Mouse (Mus musculus): ENCODE data around the gene Fam161a. TPM values are rescaled to one million over a fixed set of nuclear protein-coding genes. Genes with fewer than 3 reads are reported as not detected.

Fam161a gene
- polyA plus RNA-seq, 1 experiment from 2014 or later, result 1.5 TPM

DNA sequence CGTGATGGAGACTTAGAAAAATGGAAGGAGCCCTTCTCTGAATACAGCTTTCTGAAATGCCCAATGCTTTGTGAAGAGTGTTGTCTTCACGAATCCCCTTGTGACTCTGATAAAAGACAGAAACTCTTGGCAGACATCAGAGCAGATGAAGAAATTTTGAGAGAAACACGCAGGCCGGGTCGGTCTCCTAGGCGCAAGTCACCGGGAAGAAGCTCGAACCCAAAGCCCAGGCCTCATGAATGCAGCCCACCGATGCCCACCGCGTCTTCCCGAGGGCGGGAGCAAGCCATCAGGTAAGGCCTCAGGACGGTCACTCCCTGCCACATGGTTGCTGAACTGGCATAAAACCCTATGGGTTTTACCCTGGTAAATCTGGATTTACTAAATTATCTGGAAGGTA lies 13.5 kb downstream of the Fam161a start:
- H3K4me1 ChIP-seq (ENCODE audit: control insufficient read depth, insufficient read depth, low read length), result no peaks in the 10 kb centered on the region
- no peak overlapping the region for H3K27ac ChIP-seq (ENCODE audit: low read length)
- H3K36me3 ChIP-seq (ENCODE audit: control insufficient read depth, insufficient read depth), result no peaks in the 10 kb centered on the region
- H3K9ac ChIP-seq (ENCODE audit: low read length), result no peak overlapping the region
- H3K27me3 ChIP-seq (ENCODE audit: control insufficient read depth, insufficient read depth, low read length), result no peaks in the 10 kb centered on the region
- no peak for ATAC-seq (replicated peaks; ENCODE audit: extremely low read depth, insufficient read depth, low FRiP score)
- 85% methylated on average over 14 of the region's 14 CpGs for WGBS
- no peak overlapping the region for H3K4me2 ChIP-seq (ENCODE audit: low read depth, low read length)
- no peaks in the 10 kb centered on the region for H3K9me3 ChIP-seq (replicated peaks; ENCODE audit: control insufficient read depth, low read length)
- no peak overlapping the region for H3K4me3 ChIP-seq (ENCODE audit: low read length)

DNA sequence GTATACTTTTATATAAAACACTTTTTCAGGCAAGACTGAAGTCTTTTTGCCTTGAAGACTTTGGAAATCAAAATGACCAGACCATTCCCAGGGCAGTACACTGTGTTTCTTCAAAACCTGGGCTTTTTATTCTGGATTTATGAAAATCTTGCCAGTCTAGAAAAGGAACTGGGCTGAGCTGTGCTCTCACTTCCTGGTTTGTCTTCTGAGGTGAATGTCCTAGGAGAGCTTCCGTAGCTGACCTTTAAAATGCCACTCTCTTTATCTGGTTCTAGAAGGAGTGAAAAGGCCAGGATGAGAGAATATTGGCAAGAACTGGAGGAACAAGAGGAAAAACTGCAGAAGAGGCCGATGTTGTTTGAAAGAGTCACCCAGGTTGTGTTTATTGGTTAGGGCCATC lies 15.8 kb downstream of the Fam161a start:
- Histone ChIP-seq H3K27me3 (ENCODE audit: control insufficient read depth, insufficient read depth, low read length) (no peaks in the 10 kb centered on the region), H3K4me2 (ENCODE audit: low read depth, low read length) (no peak overlapping the region), H3K36me3 (ENCODE audit: control insufficient read depth, insufficient read depth) (no peaks in the 10 kb centered on the region), H3K27ac (ENCODE audit: low read length) (no peak overlapping the region), H3K4me1 (ENCODE audit: control insufficient read depth, insufficient read depth, low read length) (no peaks in the 10 kb centered on the region), H3K4me3 (ENCODE audit: low read length) (no peak overlapping the region), H3K9ac (ENCODE audit: low read length) (no peak overlapping the region), H3K9me3 (replicated peaks; ENCODE audit: control insufficient read depth, low read length) (no peaks in the 10 kb centered on the region)
- WGBS, result 89% methylated on average over 2 of the region's 2 CpGs
- ATAC-seq (replicated peaks; ENCODE audit: extremely low read depth, insufficient read depth, low FRiP score), result no peak

DNA sequence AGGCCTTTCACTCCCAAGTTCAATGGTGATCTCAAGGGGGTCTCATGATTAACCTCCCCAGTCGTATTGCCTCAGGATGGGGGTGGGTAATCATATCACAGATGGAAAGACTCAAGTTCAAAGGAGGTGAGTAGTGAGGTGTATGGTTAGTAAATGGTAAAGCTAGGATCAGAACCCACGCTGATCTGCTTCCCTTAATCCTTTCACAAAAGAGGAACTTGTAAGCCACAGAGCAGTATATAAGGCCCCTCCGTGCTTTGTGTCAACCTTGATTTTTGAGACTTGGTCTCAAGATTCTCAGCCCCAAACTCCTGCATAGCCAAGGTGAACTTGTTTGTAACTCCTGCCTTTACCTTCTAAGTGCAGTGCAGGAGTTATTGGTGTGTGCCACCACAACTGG lies 16.8 kb downstream of the Fam161a start:
- no peaks in the 10 kb centered on the region for H3K9me3 ChIP-seq (replicated peaks; ENCODE audit: control insufficient read depth, low read length)
- H3K9ac ChIP-seq (ENCODE audit: low read length), result no peak overlapping the region
- no peak overlapping the region for H3K4me3 ChIP-seq (ENCODE audit: low read length)
- no peak overlapping the region for H3K4me2 ChIP-seq (ENCODE audit: low read depth, low read length)
- WGBS, result 80% methylated on average over 3 of the region's 3 CpGs
- no peaks in the 10 kb centered on the region for H3K4me1 ChIP-seq (ENCODE audit: control insufficient read depth, insufficient read depth, low read length)
- no peak for ATAC-seq (replicated peaks; ENCODE audit: extremely low read depth, insufficient read depth, low FRiP score)
- H3K36me3 ChIP-seq (ENCODE audit: control insufficient read depth, insufficient read depth), result no peaks in the 10 kb centered on the region
- no peak overlapping the region for H3K27ac ChIP-seq (ENCODE audit: low read length)
- H3K27me3 ChIP-seq (ENCODE audit: control insufficient read depth, insufficient read depth, low read length), result no peaks in the 10 kb centered on the region

DNA sequence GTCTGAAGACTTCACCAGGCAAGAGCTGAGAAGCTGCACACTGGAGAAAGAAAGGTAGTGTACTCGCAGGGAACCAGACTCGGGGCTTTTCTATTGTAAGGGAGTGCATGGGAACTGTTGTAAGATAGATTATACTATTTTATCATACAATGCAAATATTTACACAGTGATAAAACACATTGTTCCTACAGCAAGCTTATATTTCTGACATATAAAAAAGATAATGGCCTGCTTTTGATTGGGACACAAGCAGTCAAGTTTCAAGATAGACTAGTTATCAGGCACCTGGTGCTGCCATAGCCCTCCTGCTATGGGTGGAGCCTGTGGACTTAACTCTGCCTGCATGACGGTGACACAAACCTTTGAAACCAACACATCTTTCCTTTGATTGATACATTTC lies 21.6 kb downstream of the Fam161a start:
- Histone ChIP-seq H3K9ac (ENCODE audit: low read length) (no peak overlapping the region), H3K4me2 (ENCODE audit: low read depth, low read length) (no peak overlapping the region), H3K4me1 (ENCODE audit: control insufficient read depth, insufficient read depth, low read length) (no peaks in the 10 kb centered on the region), H3K36me3 (ENCODE audit: control insufficient read depth, insufficient read depth) (no peaks in the 10 kb centered on the region), H3K27me3 (ENCODE audit: control insufficient read depth, insufficient read depth, low read length) (no peaks in the 10 kb centered on the region), H3K9me3 (replicated peaks; ENCODE audit: control insufficient read depth, low read length) (no peaks in the 10 kb centered on the region), H3K4me3 (ENCODE audit: low read length) (no peak overlapping the region), H3K27ac (ENCODE audit: low read length) (no peak overlapping the region)
- 34% methylated on average over 3 of the region's 3 CpGs for WGBS
- ATAC-seq (replicated peaks; ENCODE audit: extremely low read depth, insufficient read depth, low FRiP score), result no peak

DNA sequence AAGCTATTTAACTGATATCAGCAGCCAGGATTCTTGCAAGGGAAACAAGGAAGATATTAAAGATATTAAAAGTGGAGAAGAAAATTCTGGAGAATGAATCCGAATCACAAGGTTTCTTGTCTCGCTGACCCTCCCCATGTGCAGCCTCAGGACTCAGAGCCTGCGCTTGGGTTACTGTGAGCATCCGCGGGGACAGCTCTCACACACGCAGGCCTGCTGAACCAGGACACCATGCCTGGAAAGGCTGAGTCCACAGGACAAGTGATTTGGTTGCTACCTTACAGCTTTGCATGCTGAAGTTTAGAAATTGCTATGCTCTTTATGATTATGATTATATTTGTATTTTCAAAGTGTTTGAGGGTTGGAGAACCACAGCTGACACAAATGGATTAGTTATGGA lies 22.1 kb downstream of the Fam161a start:
- Histone ChIP-seq H3K4me3 (ENCODE audit: low read length) (no peak overlapping the region), H3K9me3 (replicated peaks; ENCODE audit: control insufficient read depth, low read length) (no peaks in the 10 kb centered on the region), H3K27me3 (ENCODE audit: control insufficient read depth, insufficient read depth, low read length) (no peaks in the 10 kb centered on the region), H3K4me1 (ENCODE audit: control insufficient read depth, insufficient read depth, low read length) (no peaks in the 10 kb centered on the region), H3K36me3 (ENCODE audit: control insufficient read depth, insufficient read depth) (no peaks in the 10 kb centered on the region), H3K9ac (ENCODE audit: low read length) (no peak overlapping the region), H3K4me2 (ENCODE audit: low read depth, low read length) (no peak overlapping the region), H3K27ac (ENCODE audit: low read length) (no peak overlapping the region)
- no peak for ATAC-seq (replicated peaks; ENCODE audit: extremely low read depth, insufficient read depth, low FRiP score)
- 73% methylated on average over 6 of the region's 6 CpGs for WGBS

DNA sequence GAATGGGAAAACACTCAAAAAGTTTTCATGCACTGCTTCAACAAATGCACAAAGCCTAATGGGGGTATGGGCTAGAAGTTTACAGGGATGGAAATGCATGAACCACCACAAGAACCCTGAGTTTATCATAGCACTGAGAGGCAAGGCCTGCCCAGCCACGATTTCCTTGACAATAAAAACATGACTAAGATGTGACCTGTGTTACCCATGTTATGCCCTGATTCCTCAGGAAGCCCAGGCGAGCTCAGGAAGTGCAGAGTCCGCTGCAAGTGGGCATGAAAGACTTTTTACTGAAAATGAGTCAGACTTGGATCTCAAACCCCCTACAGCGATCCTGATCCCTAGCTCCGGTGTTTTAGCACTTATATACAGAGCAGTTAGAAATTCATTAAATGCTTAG lies 39.9 kb downstream of the Fam161a start:
- ATAC-seq (replicated peaks; ENCODE audit: extremely low read depth, insufficient read depth, low FRiP score), result no peak
- Histone ChIP-seq H3K9ac (ENCODE audit: low read length) (no peak overlapping the region), H3K27me3 (ENCODE audit: control insufficient read depth, insufficient read depth, low read length) (no peaks in the 10 kb centered on the region), H3K27ac (ENCODE audit: low read length) (no peak overlapping the region), H3K4me2 (ENCODE audit: low read depth, low read length) (no peak overlapping the region), H3K9me3 (replicated peaks; ENCODE audit: control insufficient read depth, low read length) (no peaks in the 10 kb centered on the region), H3K4me3 (ENCODE audit: low read length) (no peak overlapping the region), H3K36me3 (ENCODE audit: control insufficient read depth, insufficient read depth) (no peaks in the 10 kb centered on the region), H3K4me1 (ENCODE audit: control insufficient read depth, insufficient read depth, low read length) (0 out of 2 replicates have a peak, but pooled peaks cover 2% of the 10 kb centered on the region)
- WGBS, result 46% methylated on average over 5 of the region's 5 CpGs

DNA sequence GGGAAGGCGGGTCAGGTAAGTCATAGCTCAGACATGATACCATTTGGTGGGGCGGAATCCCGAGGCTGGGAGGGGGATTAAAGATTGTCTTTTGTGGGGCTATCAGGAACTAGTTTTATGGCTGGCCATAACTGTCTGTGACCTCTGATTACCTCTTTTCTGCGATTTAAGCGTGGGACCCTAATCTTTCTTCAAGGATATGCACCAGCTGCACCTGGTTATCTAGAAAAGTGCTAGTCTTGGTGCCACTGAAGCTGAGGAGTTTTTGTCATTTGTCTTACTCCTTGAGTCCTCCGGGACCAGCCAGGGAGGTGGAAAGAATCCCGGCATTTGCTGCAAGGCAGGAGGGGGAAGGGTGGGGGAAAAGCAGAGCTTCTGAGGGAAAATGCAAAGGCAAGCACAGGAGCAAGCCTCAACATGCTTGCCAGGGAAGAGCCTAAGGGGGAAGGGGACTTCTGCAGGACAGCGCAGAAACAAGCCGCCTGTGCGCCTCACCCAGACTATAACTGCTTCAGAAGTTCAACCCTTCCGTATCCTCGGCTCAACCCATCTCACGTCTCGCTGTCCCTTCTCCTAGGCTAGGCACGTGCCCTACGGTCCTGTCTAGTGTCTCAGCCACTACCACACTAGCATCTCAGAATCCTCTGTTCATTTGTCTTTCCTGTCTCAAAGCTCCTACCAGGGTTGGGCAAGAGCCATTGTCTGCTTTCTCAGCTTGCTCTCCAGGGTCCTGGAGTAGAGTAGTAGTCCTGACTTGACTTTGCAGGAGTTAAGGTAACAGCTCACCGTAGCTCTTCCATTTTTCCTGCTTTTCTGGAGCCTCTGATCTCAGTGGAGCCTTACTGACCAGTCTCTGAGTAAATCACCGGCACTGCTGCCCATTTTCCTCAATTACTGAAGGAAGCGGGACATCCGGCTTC lies 40.6 kb downstream of the Fam161a start:
- H3K4me1 ChIP-seq (ENCODE audit: control insufficient read depth, insufficient read depth, low read length), result 0 out of 2 replicates have a peak, but pooled peaks cover 2% of the 10 kb centered on the region
- no peak overlapping the region for H3K9ac ChIP-seq (ENCODE audit: low read length)
- 31% methylated on average over 20 of the region's 20 CpGs for whole genome bisulfite sequencing
- no peaks in the 10 kb centered on the region for H3K36me3 ChIP-seq (ENCODE audit: control insufficient read depth, insufficient read depth)
- peak overlapping the region; percentile 46 for H3K4me2 ChIP-seq (ENCODE audit: low read depth, low read length)
- H3K27me3 ChIP-seq (ENCODE audit: control insufficient read depth, insufficient read depth, low read length), result no peaks in the 10 kb centered on the region
- peak overlapping the region; percentile 18; the same call in 1 of the 2 replicates for H3K4me3 ChIP-seq (ENCODE audit: low read length)
- no peak for ATAC-seq (replicated peaks; ENCODE audit: extremely low read depth, insufficient read depth, low FRiP score)
- no peaks in the 10 kb centered on the region for H3K9me3 ChIP-seq (replicated peaks; ENCODE audit: control insufficient read depth, low read length)
- no peak overlapping the region for H3K27ac ChIP-seq (ENCODE audit: low read length)

DNA sequence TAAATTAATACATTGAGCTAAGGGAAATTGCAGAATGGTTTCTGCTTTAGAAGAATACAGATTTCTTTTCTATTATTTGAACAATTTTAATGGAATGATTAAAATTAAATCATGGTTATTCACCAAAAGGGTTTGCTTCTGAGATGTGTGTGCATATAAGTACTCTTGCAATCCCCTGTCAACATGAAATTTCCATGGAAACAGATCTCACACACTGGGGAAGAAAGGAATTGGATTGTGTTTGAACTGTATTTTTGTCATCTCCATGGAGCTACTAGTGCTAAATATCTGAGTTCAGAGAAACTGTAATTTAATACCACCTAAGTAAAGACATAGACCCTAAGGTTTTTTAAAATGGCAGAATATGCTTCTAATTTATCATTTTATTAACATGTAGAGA lies 42.3 kb downstream of the Fam161a start:
- H3K4me1 ChIP-seq (ENCODE audit: control insufficient read depth, insufficient read depth, low read length), result 0 out of 2 replicates have a peak, but pooled peaks cover 2% of the 10 kb centered on the region
- H3K9ac ChIP-seq (ENCODE audit: low read length), result no peak overlapping the region
- H3K4me3 ChIP-seq (ENCODE audit: low read length), result no peak overlapping the region
- H3K4me2 ChIP-seq (ENCODE audit: low read depth, low read length), result no peak overlapping the region
- H3K27me3 ChIP-seq (ENCODE audit: control insufficient read depth, insufficient read depth, low read length), result no peaks in the 10 kb centered on the region
- no peaks in the 10 kb centered on the region for H3K36me3 ChIP-seq (ENCODE audit: control insufficient read depth, insufficient read depth)
- ATAC-seq (replicated peaks; ENCODE audit: extremely low read depth, insufficient read depth, low FRiP score), result no peak
- H3K27ac ChIP-seq (ENCODE audit: low read length), result no peak overlapping the region
- H3K9me3 ChIP-seq (replicated peaks; ENCODE audit: control insufficient read depth, low read length), result no peaks in the 10 kb centered on the region

DNA sequence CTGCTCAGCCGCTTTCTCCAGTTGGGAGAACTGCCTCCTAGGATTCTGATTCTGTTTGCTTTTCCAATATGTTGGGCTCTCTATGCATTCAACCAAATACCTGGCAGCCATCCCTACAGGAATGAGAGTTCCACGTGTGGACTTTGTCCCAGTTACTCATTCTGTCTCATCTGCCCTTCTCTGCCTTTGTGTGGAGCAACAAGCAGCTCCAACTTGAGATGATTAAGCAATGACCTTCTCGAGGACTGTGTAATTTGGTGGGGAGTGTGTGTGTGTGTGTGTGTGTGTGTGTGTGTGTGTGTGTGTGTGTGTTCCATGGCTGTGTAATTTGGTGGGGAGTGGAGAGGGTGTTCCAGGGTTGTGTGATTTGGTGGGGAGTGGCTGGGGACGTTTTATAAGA lies 45.0 kb downstream of the Fam161a start:
- Histone ChIP-seq H3K36me3 (ENCODE audit: control insufficient read depth, insufficient read depth) (no peaks in the 10 kb centered on the region), H3K9me3 (replicated peaks; ENCODE audit: control insufficient read depth, low read length) (no peaks in the 10 kb centered on the region)
- WGBS, result 49% methylated on average over 4 of the region's 4 CpGs

More for the DNA sequence above, 45.0 kb downstream of the Fam161a start:
- Histone ChIP-seq H3K4me2 (ENCODE audit: low read depth, low read length) (no peak overlapping the region), H3K4me3 (ENCODE audit: low read length) (no peak overlapping the region), H3K27me3 (ENCODE audit: control insufficient read depth, insufficient read depth, low read length) (no peaks in the 10 kb centered on the region), H3K4me1 (ENCODE audit: control insufficient read depth, insufficient read depth, low read length) (0 out of 2 replicates have a peak, but pooled peaks cover 2% of the 10 kb centered on the region), H3K9ac (ENCODE audit: low read length) (no peak overlapping the region), H3K27ac (ENCODE audit: low read length) (no peak overlapping the region)
- ATAC-seq (replicated peaks; ENCODE audit: extremely low read depth, insufficient read depth, low FRiP score), result no peak
